Mouse (Mus musculus) cerebellum, adult 9-11 months (tissue): ENCODE measurements around the gene Maz.

Source experiments
- DNase-seq: peaks from one replicate; pipeline ENCODE4 v3.0.0; 2022

Gene Maz

GRCm38 (mm10) chr7:127020901-127021562 is 5.8 kb downstream of the Maz start, which contains the start of the genes Gm42742 and Prrt2:
Gm42742 (minus strand) TSS chr7:127021097.
Prrt2 (minus strand) TSS chr7:127021211.
- peak; percentile 87 for DNase-seq

- no peak for DNase-seq
These were observed 6.3 kb downstream of the Maz start for GRCm38 (mm10) chr7:127020491-127020890.

GRCm38 (mm10) chr7:127020031-127020430 is 6.8 kb downstream of the Maz start:
- DNase-seq = peak; percentile 67

- peak; percentile 73 for DNase-seq
These were observed 7.4 kb downstream of the Maz start for GRCm38 (mm10) chr7:127019306-127019960.

GRCm38 (mm10) chr7:127018416-127019305 is 8.2 kb downstream of the Maz start:
- peak; percentile 71 for DNase-seq

- DNase-seq = peak; percentile 68
These were observed 8.9 kb downstream of the Maz start for GRCm38 (mm10) chr7:127017950-127018345.

- peak; percentile 99 for DNase-seq
These were observed 9.6 kb downstream of the Maz start, which contains the start of gene Pagr1a for GRCm38 (mm10) chr7:127016971-127017949. Pagr1a (minus strand) TSS chr7:127017352.

GRCm38 (mm10) chr7:127016486-127016938 is 10.3 kb downstream of the Maz start:
- no peak for DNase-seq

GRCm38 (mm10) chr7:127016481-127016485 is 10.6 kb downstream of the Maz start, which contains the start of gene Pagr1b:
Pagr1b (minus strand) TSS chr7:127016484.
- DNase-seq = no peak

- DNase-seq = peak; percentile 87
These were observed 10.8 kb downstream of the Maz start for GRCm38 (mm10) chr7:127016081-127016480.

- DNase-seq = no peak
These were observed 11.8 kb downstream of the Maz start for GRCm38 (mm10) chr7:127014993-127015392.

- DNase-seq = peak; percentile 79
These were observed 12.5 kb downstream of the Maz start, which contains the start of gene Mvp for GRCm38 (mm10) chr7:127014320-127014719. Mvp (minus strand) TSS chr7:127014621.

GRCm38 (mm10) chr7:127013385-127013784 is 13.5 kb downstream of the Maz start:
- peak; percentile 63 for DNase-seq

GRCm38 (mm10) chr7:127012845-127013244 is 14.0 kb downstream of the Maz start:
- DNase-seq = peak; percentile 54

- DNase-seq = peak; percentile 51
These were observed 14.5 kb downstream of the Maz start for GRCm38 (mm10) chr7:127012374-127012773.

GRCm38 (mm10) chr7:127011717-127012116 is 15.1 kb downstream of the Maz start:
- peak; percentile 67 for DNase-seq

- no peak for DNase-seq
These were observed 15.8 kb downstream of the Maz start for GRCm38 (mm10) chr7:127011051-127011450.

GRCm38 (mm10) chr7:127009307-127010085 is 17.3 kb downstream of the Maz start:
- peak; percentile 81 for DNase-seq

- peak; percentile 100 for DNase-seq
These were observed 18.4 kb downstream of the Maz start for GRCm38 (mm10) chr7:127008239-127009019.

- DNase-seq = peak; percentile 63
These were observed 19.4 kb downstream of the Maz start for GRCm38 (mm10) chr7:127007313-127008024.
